ENCODE assay signal across 23 mouse cellular contexts in the genomic region with DNA sequence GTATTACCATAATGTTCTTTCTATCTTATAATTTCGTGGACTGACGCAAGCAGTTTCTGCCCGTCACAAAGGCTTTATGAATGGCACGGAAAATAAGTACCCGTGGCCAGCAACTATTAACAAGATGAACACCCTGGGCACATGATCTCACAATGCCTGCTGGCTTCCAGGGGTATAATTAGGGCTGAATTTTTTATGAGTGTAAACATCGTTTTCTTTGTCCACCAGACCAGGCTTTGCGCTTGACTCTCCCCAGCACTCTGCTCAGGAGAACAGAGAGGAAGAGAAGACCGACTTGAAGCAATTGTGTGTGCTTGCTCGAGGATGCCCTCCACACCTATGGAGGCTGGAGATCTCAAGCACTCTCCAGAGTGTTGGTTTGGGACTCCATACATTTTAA. TPM values are rescaled to one million over a fixed set of nuclear protein-coding genes. Genes with fewer than 3 reads are reported as not detected.
DNase-seq lines count a peak whose midpoint lies in the region; ATAC-seq and TF ChIP-seq lines count a peak whose summit lies in the region.
"Had no signal": no experiment of that assay in that cellular context is flagged by ENCODE, and none has a peak within 500 bp of the region (broad histone marks: within the 10 kb centered on the region; RNA-seq: fewer than 3 reads in every experiment).

No protein-coding gene starts in this region.

- H3K27ac ChIP-seq in forebrain, embryonic 15.5 days (replicated peaks), result peak overlapping the region; percentile 54; the same call in 1 of the 2 replicates
- H3K27ac ChIP-seq in forebrain, embryonic 12.5 days, result no peak overlapping the region
- H3K27ac ChIP-seq in midbrain, embryonic 14.5 days (replicated peaks; ENCODE audit: low read depth, low read length), result no peak overlapping the region
- no peak overlapping the region for H3K27ac ChIP-seq in midbrain, embryonic 10.5 days (replicated peaks)
- H3K27ac ChIP-seq: embryonic facial prominence, embryonic 15.5 days; gastrocnemius, adult 2 months; heart, embryonic 13.5 days; hindbrain, embryonic 12.5 days had no signal

- H3K27me3 ChIP-seq in forebrain, embryonic 15.5 days, result no peaks in the 10 kb centered on the region
- no peaks in the 10 kb centered on the region for H3K27me3 ChIP-seq in forebrain, embryonic 12.5 days
- H3K27me3 ChIP-seq in midbrain, embryonic 14.5 days (ENCODE audit: control insufficient read depth, insufficient read depth, low read length), result no peaks in the 10 kb centered on the region
- H3K27me3 ChIP-seq in midbrain, embryonic 10.5 days (ENCODE audit: low read depth, poor library complexity, severe bottlenecking), result no peaks in the 10 kb centered on the region
- H3K27me3 ChIP-seq: embryonic facial prominence, embryonic 15.5 days; heart, embryonic 13.5 days; hindbrain, embryonic 12.5 days had no signal

- H3K9ac ChIP-seq in forebrain, embryonic 15.5 days (replicated peaks), result no peak overlapping the region
- H3K9ac ChIP-seq in forebrain, embryonic 12.5 days, result no peak overlapping the region
- no peak overlapping the region for H3K9ac ChIP-seq in midbrain, embryonic 14.5 days (replicated peaks; ENCODE audit: low read length)
- H3K9ac ChIP-seq: embryonic facial prominence, embryonic 15.5 days; heart, embryonic 13.5 days; hindbrain, embryonic 12.5 days had no signal

- no peak for TF ChIP-seq CTCF in brain, embryonic 14.5 days (IDR thresholded peaks at IDR 0.05; ENCODE audit: borderline replicate concordance, extremely low read depth, insufficient read depth, insufficient read length)

- H3K4me1 ChIP-seq in forebrain, embryonic 15.5 days, result no peaks in the 10 kb centered on the region
- no peaks in the 10 kb centered on the region for H3K4me1 ChIP-seq in forebrain, embryonic 12.5 days
- H3K4me1 ChIP-seq in midbrain, embryonic 14.5 days (ENCODE audit: control insufficient read depth, insufficient read depth, low read length), result no peaks in the 10 kb centered on the region
- H3K4me1 ChIP-seq in midbrain, embryonic 10.5 days, result peaks cover 5% of the 10 kb centered on the region; the same call in 1 of the 2 replicates
- H3K4me1 ChIP-seq: embryonic facial prominence, embryonic 15.5 days; heart, embryonic 13.5 days; hindbrain, embryonic 12.5 days had no signal

- H3K4me2 ChIP-seq in forebrain, embryonic 15.5 days (replicated peaks), result no peak overlapping the region
- no peak overlapping the region for H3K4me2 ChIP-seq in forebrain, embryonic 12.5 days
- no peak overlapping the region for H3K4me2 ChIP-seq in midbrain, embryonic 14.5 days (ENCODE audit: low read length)
- H3K4me2 ChIP-seq: embryonic facial prominence, embryonic 15.5 days; heart, embryonic 13.5 days; hindbrain, embryonic 12.5 days had no signal

- peak; percentile 26 for DNase-seq in midbrain, embryonic 14.5 days
- DNase-seq in midbrain, embryonic 10.5 days (ENCODE audit: low spot score), result no peak
- peak; percentile 54 for DNase-seq in brain, embryonic 14.5 days (ENCODE audit: low read depth)
- peak; percentile 43 for DNase-seq in retina, postnatal 1 day
- DNase-seq in gastrocnemius, adult 8-10 months (ENCODE audit: low spot score in 2 of 2), result no peak
- DNase-seq: adrenal gland, adult 8-10 months; cerebellum, adult 2 months; cerebellum, postnatal 14 days; embryo, embryonic 11 days; gastrocnemius, adult 2 months; gastrocnemius, postnatal 36 days; heart, postnatal 36 days had no signal

- no peaks in the 10 kb centered on the region for H3K9me3 ChIP-seq in forebrain, embryonic 15.5 days
- peaks cover 6% of the 10 kb centered on the region for H3K9me3 ChIP-seq in forebrain, embryonic 12.5 days
- H3K9me3 ChIP-seq in midbrain, embryonic 14.5 days (ENCODE audit: control insufficient read depth, low read length), result peaks cover 5% of the 10 kb centered on the region; the same call in 1 of the 2 replicates
- H3K9me3 ChIP-seq in midbrain, embryonic 10.5 days (replicated peaks), result no peaks in the 10 kb centered on the region; the same call in 1 of the 2 replicates
- H3K9me3 ChIP-seq: embryonic facial prominence, embryonic 15.5 days had no signal

- no peak for ATAC-seq in forebrain, embryonic 15.5 days (replicated peaks)
- ATAC-seq in forebrain, embryonic 12.5 days (ENCODE audit: low FRiP score), result no peak
- ATAC-seq in midbrain, embryonic 14.5 days (ENCODE audit: low FRiP score, low TSS enrichment), result no peak
- ATAC-seq: hindbrain, embryonic 16.5 days; inflammation-experienced regulatory T-cells, adult 6 months; intestine, postnatal 0 days had no signal

- TF ChIP-seq POLR2A in brain, embryonic 14.5 days (IDR thresholded peaks at IDR 0.05; ENCODE audit: borderline replicate concordance, extremely low read depth, insufficient read depth, insufficient read length, poor library complexity, severe bottlenecking), result no peak

- H3K36me3 ChIP-seq in forebrain, embryonic 15.5 days, result no peaks in the 10 kb centered on the region
- H3K36me3 ChIP-seq in forebrain, embryonic 12.5 days (replicated peaks), result no peaks in the 10 kb centered on the region
- H3K36me3 ChIP-seq in midbrain, embryonic 14.5 days (ENCODE audit: control insufficient read depth, insufficient read depth, low read length), result no peaks in the 10 kb centered on the region
- no peaks in the 10 kb centered on the region for H3K36me3 ChIP-seq in midbrain, embryonic 10.5 days
- H3K36me3 ChIP-seq: embryonic facial prominence, embryonic 15.5 days; heart, embryonic 13.5 days; hindbrain, embryonic 12.5 days had no signal

- H3K4me3 ChIP-seq in forebrain, embryonic 15.5 days, result no peak overlapping the region
- H3K4me3 ChIP-seq in forebrain, embryonic 12.5 days (replicated peaks), result no peak overlapping the region
- H3K4me3 ChIP-seq in midbrain, embryonic 14.5 days (replicated peaks; ENCODE audit: low read depth, low read length), result no peak overlapping the region
- no peak overlapping the region for H3K4me3 ChIP-seq in midbrain, embryonic 10.5 days
- H3K4me3 ChIP-seq: embryonic facial prominence, embryonic 15.5 days; erythroblast, embryonic 14.5 days; gastrocnemius, adult 2 months; heart, embryonic 13.5 days; hindbrain, embryonic 12.5 days had no signal

- WGBS in forebrain, embryonic 15.5 days, result 25% methylated on average over 9 of the region's 9 CpGs
- WGBS in forebrain, embryonic 12.5 days, result 53% methylated on average over 9 of the region's 9 CpGs
- WGBS in midbrain, embryonic 14.5 days, result 60% methylated on average over 9 of the region's 9 CpGs
- WGBS in midbrain, embryonic 10.5 days, result 92% methylated on average over 9 of the region's 9 CpGs

RNA-seq across cellular contexts. Expression of a gene that starts 37.1 kb away (rescaled TPM):
- polyA plus RNA-seq in forebrain, embryonic 15.5 days (2015; fragmentation: Nextera tagmentation; extraction: Ambion mirVana), result 30.0 and 35.0 TPM in 2 replicates
- 7.3 and 13.5 TPM in 2 replicates for polyA plus RNA-seq in forebrain, embryonic 12.5 days (2016; fragmentation: Nextera tagmentation; extraction: Ambion mirVana)
- polyA plus RNA-seq in midbrain, embryonic 14.5 days (2014; fragmentation: Nextera tagmentation; extraction: Ambion mirVana), result 29.1 and 37.5 TPM in 2 replicates
- polyA plus RNA-seq in midbrain, embryonic 10.5 days (2016; fragmentation: Nextera tagmentation; extraction: Ambion mirVana), result 6.0 and 7.2 TPM in 2 replicates
- polyA plus RNA-seq in brain, embryonic 14.5 days (2012; rRNA removed), result 34.1 and 38.6 TPM in 2 replicates
- total RNA-seq in gastrocnemius, adult 8-10 months (2022), result not detected
- total RNA-seq: CH12.LX; common myeloid progenitor, adult 5-6 weeks; gastrocnemius, adult 2 months; heart, postnatal 36 days had no signal
- polyA plus RNA-seq: erythroblast, embryonic 14.5 days; inflammation-experienced regulatory T-cells, adult 6 months had no signal

Comparison
In these comparisons a context has a peak if more than half of its experiments do, and no peak if none do; other contexts are left out.
1. DNase-seq: peak in midbrain, embryonic 14.5 days (single experiment), brain, embryonic 14.5 days (single experiment) and retina, postnatal 1 day (single experiment); none in midbrain, embryonic 10.5 days (single experiment) and gastrocnemius, adult 8-10 months (0 of 2).